Mouse (Mus musculus): Measurements from ENCODE around the gene Card11. TPM values are rescaled to one million over a fixed set of nuclear protein-coding genes. Genes with fewer than 3 reads are reported as not detected.

Gene Card11
- polyA plus RNA-seq (2012; ENCODE audit: insufficient read depth, insufficient read length, low replicate concordance, missing spikeins), result not detected in 2 replicates

- TF ChIP-seq CTCF (IDR thresholded peaks at IDR 0.05; ENCODE audit: insufficient read depth, low read depth, low read length) (no peak), POLR2A (IDR thresholded peaks at IDR 0.05; ENCODE audit: insufficient read depth, low read depth, low read length) (no peak)
- Histone ChIP-seq H3K4me1 (ENCODE audit: control insufficient read depth, insufficient read depth, low read length) (no peaks in the 10 kb centered on the region), H3K4me3 (ENCODE audit: insufficient read depth, low read depth, low read length) (no peak within 1 kb of the TSS; the same call in 1 of the 2 replicates), H3K27ac (ENCODE audit: insufficient read depth, low read depth, low read length) (no peak within 1 kb of the TSS)
- 86% methylated on average over 10 of the region's 10 CpGs for WGBS
Measured at GRCm38 (mm10) chr5:141000349-141000748, at the start of gene Card11. TSS of gene Card11 (minus strand) at chr5:141000582.

GRCm38 (mm10) chr5:141047651-141048218, 47.4 kb upstream of the Card11 start:
- TF ChIP-seq POLR2A (IDR thresholded peaks at IDR 0.05; ENCODE audit: insufficient read depth, low read depth, low read length) (no peak), CTCF (IDR thresholded peaks at IDR 0.05; ENCODE audit: insufficient read depth, low read depth, low read length) (no peak)
- 45% methylated on average over 13 of the region's 13 CpGs for WGBS
- no peak overlapping the region for H3K27ac ChIP-seq (ENCODE audit: insufficient read depth, low read depth, low read length)
- H3K4me1 ChIP-seq (ENCODE audit: control insufficient read depth, insufficient read depth, low read length), result no peaks in the 10 kb centered on the region
- H3K4me3 ChIP-seq (ENCODE audit: insufficient read depth, low read depth, low read length), result no peak overlapping the region

DNA sequence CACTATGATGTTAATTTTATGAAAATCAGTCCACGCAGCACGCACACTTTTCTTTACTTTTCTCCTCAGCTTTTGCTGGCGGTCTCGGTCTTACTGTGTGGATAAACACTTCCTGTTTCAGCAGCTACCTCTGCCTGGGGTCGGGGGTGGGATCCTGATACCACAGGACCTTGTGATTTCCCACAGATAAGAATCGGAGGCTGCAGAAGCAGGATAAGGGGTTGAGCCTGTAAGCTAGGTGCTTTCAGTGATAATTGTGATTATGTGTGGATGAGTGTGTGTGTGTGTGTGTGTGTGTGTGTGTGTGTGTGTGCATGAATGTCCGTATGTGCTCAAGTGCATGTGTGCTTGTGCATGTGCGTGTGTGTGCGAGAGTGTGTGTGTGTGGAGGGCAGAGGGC, 44.6 kb upstream of the Card11 start:
- WGBS, result 91% methylated on average over 9 of the region's 9 CpGs
- TF ChIP-seq POLR2A (IDR thresholded peaks at IDR 0.05; ENCODE audit: insufficient read depth, low read depth, low read length) (no peak), CTCF (IDR thresholded peaks at IDR 0.05; ENCODE audit: insufficient read depth, low read depth, low read length) (no peak)
- no peak overlapping the region for H3K4me3 ChIP-seq (ENCODE audit: insufficient read depth, low read depth, low read length)

GRCm38 (mm10) chr5:141043654-141044447, 43.5 kb upstream of the Card11 start:
- Histone ChIP-seq H3K4me3 (ENCODE audit: insufficient read depth, low read depth, low read length) (no peak overlapping the region), H3K27ac (ENCODE audit: insufficient read depth, low read depth, low read length) (no peak overlapping the region), H3K4me1 (ENCODE audit: control insufficient read depth, insufficient read depth, low read length) (no peaks in the 10 kb centered on the region)
- TF ChIP-seq POLR2A (IDR thresholded peaks at IDR 0.05; ENCODE audit: insufficient read depth, low read depth, low read length), result no peak
- no peak for TF ChIP-seq CTCF (IDR thresholded peaks at IDR 0.05; ENCODE audit: insufficient read depth, low read depth, low read length)
- 71% methylated on average over 19 of the region's 19 CpGs for WGBS

More for the DNA sequence above, 44.6 kb upstream of the Card11 start:
- no peaks in the 10 kb centered on the region for H3K4me1 ChIP-seq (ENCODE audit: control insufficient read depth, insufficient read depth, low read length)
- no peak overlapping the region for H3K27ac ChIP-seq (ENCODE audit: insufficient read depth, low read depth, low read length)

GRCm38 (mm10) chr5:141042406-141042805, 42.0 kb upstream of the Card11 start:
- Histone ChIP-seq H3K4me3 (ENCODE audit: insufficient read depth, low read depth, low read length) (no peak overlapping the region), H3K4me1 (ENCODE audit: control insufficient read depth, insufficient read depth, low read length) (no peaks in the 10 kb centered on the region), H3K27ac (ENCODE audit: insufficient read depth, low read depth, low read length) (no peak overlapping the region)
- WGBS, result 92% methylated on average over 4 of the region's 4 CpGs
- no peak for TF ChIP-seq POLR2A (IDR thresholded peaks at IDR 0.05; ENCODE audit: insufficient read depth, low read depth, low read length)
- no peak for TF ChIP-seq CTCF (IDR thresholded peaks at IDR 0.05; ENCODE audit: insufficient read depth, low read depth, low read length)

DNA sequence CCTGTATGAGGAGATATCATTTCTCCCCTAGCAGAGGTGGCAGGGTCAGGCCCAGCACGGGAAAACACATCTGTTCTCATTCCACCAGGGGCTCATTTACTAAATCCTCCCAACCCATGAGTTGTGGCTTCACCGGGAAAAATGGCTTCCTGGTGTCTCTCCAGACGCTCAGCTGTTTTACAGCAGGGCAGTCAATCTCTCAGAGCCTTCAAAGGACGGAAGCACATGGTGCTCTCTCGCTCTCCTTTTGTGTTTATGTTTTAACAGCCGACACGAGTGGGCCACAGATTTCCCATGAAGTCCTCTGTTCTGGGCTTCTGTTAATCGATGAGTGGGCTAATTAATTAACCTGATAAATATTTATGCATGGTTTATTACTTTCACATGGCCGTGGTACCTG, 40.5 kb upstream of the Card11 start:
- 77% methylated on average over 9 of the region's 9 CpGs for WGBS
- TF ChIP-seq POLR2A (IDR thresholded peaks at IDR 0.05; ENCODE audit: insufficient read depth, low read depth, low read length) (no peak), CTCF (IDR thresholded peaks at IDR 0.05; ENCODE audit: insufficient read depth, low read depth, low read length) (no peak)
- no peak overlapping the region for H3K4me3 ChIP-seq (ENCODE audit: insufficient read depth, low read depth, low read length)
- no peak overlapping the region for H3K27ac ChIP-seq (ENCODE audit: insufficient read depth, low read depth, low read length)
- no peaks in the 10 kb centered on the region; the same call in 1 of the 2 replicates for H3K4me1 ChIP-seq (ENCODE audit: control insufficient read depth, insufficient read depth, low read length)

DNA sequence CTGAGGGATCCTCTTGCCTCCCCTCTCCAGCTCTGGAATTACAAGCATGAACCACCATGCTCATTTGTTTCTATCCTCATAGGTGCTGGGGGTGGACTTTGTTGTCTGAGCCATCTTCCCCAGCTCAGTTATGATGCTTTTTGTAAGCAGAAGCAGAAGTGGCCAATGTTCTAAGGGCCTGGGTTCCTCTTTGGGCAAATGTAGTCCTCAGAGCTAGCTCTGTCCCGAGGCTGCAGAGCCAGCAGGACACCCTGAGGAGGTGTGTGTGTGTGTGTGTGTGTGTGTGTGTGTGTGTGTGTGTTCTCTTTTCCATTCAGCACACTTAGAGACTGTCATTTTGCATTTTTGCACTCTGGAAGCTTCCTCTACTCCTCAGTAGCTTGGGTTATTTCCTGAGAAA, 38.0 kb upstream of the Card11 start:
- no peak for TF ChIP-seq POLR2A (IDR thresholded peaks at IDR 0.05; ENCODE audit: insufficient read depth, low read depth, low read length)
- no peak for TF ChIP-seq CTCF (IDR thresholded peaks at IDR 0.05; ENCODE audit: insufficient read depth, low read depth, low read length)
- Histone ChIP-seq H3K4me1 (ENCODE audit: control insufficient read depth, insufficient read depth, low read length) (no peaks in the 10 kb centered on the region; the same call in 1 of the 2 replicates), H3K27ac (ENCODE audit: insufficient read depth, low read depth, low read length) (no peak overlapping the region), H3K4me3 (ENCODE audit: insufficient read depth, low read depth, low read length) (no peak overlapping the region)
- 65% methylated on average over 1 of the region's 1 CpGs for WGBS

- 38% methylated on average over 6 of the region's 6 CpGs for WGBS
- Histone ChIP-seq H3K4me1 (ENCODE audit: control insufficient read depth, insufficient read depth, low read length) (no peaks in the 10 kb centered on the region; the same call in 1 of the 2 replicates), H3K4me3 (ENCODE audit: insufficient read depth, low read depth, low read length) (no peak overlapping the region), H3K27ac (ENCODE audit: insufficient read depth, low read depth, low read length) (no peak overlapping the region)
- TF ChIP-seq CTCF (IDR thresholded peaks at IDR 0.05; ENCODE audit: insufficient read depth, low read depth, low read length), result no peak
- TF ChIP-seq POLR2A (IDR thresholded peaks at IDR 0.05; ENCODE audit: insufficient read depth, low read depth, low read length), result no peak
Measured at GRCm38 (mm10) chr5:141035346-141035745, 35.0 kb upstream of the Card11 start.

- TF ChIP-seq CTCF (IDR thresholded peaks at IDR 0.05; ENCODE audit: insufficient read depth, low read depth, low read length), result no peak
- TF ChIP-seq POLR2A (IDR thresholded peaks at IDR 0.05; ENCODE audit: insufficient read depth, low read depth, low read length), result no peak
- Histone ChIP-seq H3K4me1 (ENCODE audit: control insufficient read depth, insufficient read depth, low read length) (no peaks in the 10 kb centered on the region; the same call in 1 of the 2 replicates), H3K4me3 (ENCODE audit: insufficient read depth, low read depth, low read length) (no peak overlapping the region), H3K27ac (ENCODE audit: insufficient read depth, low read depth, low read length) (no peak overlapping the region)
- WGBS, result 93% methylated on average over 3 of the region's 3 CpGs
Measured at GRCm38 (mm10) chr5:141034301-141034700, 33.9 kb upstream of the Card11 start.

Data from olfactory bulb, adult 2 months (tissue).